Mouse (Mus musculus) lung, adult 18-20 months (tissue): ENCODE measurements around the gene Kif9.

Experiments used
- DNase-seq, 2 experiments: peaks; one replicate each; pipeline ENCODE4 v3.0.0; 2022; ENCODE audit warnings: mixed read lengths in 2 of 2

Gene Kif9

DNA sequence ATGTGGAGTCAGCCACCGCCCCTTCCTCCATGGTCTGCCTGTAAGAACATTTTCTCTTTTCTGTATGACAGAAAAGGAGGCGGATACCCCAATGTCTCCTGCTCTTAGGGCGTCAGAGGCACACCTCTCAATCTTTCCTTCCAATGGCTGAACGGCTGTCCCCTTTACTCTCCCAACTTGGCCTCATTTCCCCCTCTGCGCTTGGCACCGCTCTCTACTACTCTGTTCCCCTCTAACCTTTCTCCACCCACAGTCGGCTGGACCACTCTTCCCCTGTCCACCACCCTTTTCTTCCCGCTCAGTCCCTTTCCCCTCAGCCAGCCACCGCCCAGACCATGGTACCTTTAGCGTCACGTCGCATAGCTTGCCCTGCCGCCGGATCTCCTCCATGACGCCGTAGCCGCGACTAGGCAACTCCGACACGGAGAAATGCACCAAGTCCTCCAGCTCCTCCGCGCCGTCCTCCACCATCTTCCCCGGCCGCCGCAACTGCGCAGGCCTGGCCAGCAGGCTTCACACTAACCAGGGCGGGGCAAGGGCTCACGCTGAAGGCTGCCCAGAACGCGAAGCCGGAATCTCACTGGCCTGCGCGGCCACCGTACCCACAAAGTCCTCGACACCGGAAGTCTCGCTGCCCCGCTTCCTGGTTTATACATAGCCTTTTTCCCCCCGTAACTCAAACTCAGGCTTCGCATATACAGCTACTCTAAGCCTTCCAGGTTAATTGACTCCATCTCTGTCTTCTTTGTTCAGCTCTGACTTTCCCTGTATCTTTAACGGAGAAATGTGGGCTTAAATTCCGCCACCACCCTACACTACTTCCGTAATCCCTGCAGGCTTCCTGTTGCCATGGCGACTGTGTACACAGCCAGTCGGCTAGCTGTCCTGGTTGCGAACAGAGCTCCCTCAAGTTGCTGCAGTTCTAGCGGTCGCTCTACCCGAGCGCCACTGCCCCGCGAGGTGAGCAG, at the start of gene Kif9, which contains the start of gene Klhl18:
Gene Kif9 (plus strand): TSS at position 835 of the 968 bp plus-strand sequence.
Gene Klhl18 (minus strand): TSS at position 571 of the 968 bp plus-strand sequence.
- peak; percentile 98 for DNase-seq

DNA sequence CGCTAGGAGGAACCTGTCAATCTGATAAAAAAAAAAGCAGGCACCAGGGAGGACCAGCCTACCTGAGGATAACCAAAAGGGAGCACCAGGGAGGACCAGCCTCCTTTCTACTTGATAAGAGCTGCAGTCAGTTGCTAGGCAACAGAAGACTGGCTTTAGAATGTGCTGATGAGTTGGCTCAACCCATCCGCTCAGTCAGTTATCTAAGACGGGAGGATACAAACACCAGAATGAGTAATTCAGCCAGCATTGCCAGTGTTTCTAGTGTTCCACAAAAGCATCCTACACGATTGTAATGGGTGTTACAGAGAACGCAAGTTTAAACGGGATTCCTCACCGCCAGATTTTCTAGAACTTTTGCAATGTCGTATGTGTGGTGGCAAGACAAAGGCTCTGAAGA, 45.5 kb upstream of the Kif9 start:
- DNase-seq = no peak

DNA sequence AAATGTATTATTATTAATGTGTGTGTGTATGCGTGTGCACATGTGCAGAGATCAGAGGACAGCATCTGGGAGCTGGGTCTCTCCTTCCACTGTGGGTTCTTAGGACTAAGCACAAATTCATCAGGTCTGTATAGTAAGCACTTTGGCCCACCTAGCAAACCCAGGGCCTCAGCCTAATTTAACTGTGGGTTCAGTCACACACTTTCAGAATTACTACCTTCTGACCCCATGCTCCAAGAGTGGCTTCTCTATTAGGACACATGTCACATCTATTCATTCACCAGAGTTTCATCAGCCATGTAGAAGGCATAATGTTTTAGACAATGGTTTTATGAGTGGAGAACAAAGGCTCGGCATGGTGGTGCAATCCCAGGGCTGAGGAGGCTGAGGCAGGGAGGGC, 43.7 kb upstream of the Kif9 start:
- no peak for DNase-seq

DNA sequence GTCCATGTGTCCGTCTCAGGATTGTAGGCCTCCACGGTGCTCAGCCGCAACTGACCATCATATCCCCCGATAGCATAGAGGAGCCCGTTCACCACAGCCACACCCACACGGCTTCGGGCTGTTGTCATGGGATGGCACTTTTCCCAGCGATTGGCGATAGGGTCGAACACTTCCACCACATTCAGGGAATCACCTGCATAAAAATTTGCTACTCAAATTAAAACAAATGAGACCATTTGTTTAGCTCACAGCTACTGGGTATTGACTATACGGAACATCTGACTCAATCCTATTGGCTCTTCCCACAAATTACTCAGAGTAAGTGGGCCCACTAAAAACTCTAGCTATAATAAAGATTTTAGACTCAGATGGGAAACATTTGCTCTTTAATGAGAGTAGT, 40.7 kb upstream of the Kif9 start:
- DNase-seq = no peak

DNA sequence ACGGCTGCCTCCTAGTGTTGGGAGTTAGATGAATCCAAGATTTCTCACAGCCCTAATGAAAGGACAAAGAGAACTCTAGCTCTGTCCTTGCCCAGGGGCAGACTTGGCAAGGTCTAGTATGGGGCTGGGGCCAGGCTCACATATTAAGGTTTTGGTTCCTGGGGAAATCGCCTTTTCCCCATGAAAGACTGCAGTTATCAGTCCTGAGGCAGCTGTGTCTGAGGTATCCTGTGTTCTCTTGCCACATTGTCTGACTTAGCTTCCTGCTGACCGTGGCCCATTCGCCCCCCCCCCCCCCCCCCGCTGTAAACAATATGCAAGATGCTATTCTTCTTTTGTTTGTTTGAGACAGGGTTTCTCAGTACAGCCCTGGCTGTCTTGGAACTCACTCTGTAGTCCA, 36.7 kb upstream of the Kif9 start:
- DNase-seq = peak in 1 of 2 experiments; percentile 36

DNA sequence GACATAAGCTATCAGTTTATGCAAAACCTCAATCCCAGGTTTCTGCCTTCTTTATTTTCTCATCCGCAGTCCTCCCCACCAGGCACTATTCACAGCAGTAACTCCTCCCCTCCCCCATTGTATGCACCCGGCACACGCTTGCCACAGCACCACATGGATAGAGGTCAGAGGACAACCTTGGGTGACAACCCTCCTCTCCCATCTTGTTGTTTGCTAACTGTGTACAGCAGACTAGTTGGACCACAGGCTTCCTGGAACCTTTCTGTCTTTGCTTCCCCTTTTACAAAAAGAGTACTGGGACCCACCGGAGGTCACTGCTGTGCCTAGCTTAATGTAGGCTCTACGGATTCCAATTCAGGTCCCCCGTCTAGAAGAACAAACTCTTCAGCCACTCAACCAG, 36.2 kb upstream of the Kif9 start:
- DNase-seq = no peak

DNA sequence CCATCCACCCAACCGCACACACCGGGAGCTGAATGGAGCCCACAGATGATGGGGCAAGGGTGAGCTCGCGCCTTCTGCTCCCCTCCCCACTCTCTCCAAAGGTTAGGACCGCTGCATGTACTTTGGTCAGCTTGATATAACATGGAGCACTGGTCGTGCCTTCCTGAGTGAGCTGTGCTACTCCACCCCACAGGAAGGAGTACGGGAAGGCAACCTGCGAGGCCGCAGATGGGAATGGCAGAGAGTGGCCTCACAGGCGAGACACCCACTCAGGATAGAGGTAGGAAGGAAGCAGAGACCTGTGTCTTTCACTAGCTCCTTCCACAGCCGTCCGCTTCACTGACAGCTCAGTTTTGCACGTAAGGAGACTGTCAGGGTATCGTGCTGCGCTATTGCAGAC, 28.4 kb upstream of the Kif9 start:
- no peak for DNase-seq

DNA sequence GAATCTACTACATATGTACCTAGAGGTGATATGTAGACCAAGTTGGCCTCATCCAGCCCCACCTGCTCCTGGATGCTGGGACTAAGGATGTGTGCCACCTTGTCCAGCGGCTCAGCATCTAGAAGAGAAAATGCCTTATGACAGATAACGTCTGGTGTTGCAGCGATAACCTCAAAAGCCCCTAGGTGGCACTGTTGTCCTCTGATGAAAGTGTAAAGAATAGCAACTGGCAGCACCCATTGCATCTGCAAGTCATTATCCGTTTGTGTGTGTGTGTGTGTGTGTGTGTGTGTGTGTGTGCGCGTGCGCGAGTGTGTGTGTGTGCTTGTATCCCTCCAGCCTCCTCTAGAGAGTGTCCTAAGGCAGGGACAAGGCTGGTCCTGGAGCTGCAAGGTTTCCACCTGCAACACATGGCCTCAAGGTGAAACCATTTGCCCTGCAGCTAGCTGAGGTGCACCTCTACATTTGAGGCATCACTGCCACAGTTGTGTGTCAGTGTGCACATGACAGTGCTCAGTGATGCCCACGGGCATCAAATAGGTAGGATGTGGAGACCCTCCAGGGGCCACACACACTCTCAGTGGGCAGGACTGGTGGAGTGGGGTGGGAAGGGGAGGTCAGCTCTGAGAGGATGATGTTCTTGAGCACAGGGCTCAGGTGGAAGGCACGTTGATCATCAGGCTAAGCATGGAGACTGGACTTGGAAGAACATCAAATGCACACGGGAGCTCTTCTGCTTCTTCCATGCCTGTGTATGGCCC, 27.7 kb upstream of the Kif9 start:
- peak; percentile 64 to 77 for DNase-seq

DNA sequence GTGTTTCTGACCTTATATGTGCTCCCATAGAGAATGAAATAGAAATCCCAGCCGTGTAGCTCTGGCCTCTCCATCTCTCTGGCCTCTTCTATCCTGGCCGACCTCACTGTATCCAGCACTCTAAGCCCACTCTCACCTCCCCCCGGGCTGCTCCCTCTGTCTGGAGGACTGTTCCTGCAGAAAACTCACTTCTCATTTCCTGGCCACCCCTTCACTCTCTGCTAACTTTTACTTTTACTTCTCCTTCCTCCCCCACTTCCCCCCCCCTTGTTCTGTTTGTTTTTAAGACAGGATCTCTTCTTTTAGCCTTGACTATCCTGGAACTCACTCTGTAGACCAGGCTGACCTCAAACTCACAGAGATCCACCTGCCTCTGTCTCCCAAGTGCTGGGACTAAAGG, 24.2 kb upstream of the Kif9 start:
- no peak for DNase-seq

DNA sequence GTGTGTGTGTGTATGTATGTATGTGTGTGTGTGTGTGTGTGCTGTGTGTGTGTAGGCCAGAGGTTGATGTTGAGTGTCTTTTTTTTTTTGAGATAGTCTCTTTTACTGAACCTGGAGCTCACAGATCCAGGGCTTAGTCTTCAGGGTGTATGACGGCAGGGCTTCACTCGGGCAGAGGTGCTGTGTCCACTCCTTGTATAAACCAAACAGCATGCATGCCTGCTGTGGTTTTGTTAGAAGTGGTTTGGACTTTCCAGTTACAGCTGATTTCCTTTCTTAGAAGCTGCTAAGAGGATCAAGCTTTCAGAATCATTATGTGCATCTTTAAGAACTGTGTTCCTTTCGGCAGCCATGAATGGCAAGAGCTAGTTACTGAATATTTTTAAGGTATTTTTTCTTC, 18.8 kb upstream of the Kif9 start:
- no peak for DNase-seq

DNA sequence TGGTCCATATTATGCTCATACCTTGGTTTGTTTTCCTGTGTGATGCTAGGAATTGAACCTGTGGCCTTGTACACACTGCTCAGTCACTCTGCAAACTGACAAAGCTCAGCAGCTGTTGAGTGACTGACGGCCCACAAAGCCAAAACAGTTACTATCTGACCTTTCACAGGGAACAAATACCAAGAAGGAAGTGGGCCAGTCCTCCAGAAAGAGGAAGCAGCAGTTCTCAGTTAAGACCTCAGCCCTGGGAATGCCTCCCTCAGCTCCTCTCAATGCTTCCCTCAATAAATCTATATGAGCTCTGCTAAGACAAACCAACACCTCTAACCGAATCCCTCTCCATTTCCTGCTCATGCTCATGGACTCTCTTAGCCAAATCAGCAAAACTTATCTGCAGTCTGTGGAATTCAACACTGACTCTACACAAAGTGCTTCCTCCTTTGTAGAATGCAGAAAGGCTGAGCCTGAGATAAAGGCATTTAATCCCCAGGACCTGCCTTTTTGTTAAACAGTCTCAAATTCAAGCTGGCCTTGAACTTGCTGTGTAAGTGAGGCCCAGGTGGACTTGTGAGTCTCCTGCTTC, 17.5 kb upstream of the Kif9 start:
- DNase-seq = peak; percentile 28 to 30

DNA sequence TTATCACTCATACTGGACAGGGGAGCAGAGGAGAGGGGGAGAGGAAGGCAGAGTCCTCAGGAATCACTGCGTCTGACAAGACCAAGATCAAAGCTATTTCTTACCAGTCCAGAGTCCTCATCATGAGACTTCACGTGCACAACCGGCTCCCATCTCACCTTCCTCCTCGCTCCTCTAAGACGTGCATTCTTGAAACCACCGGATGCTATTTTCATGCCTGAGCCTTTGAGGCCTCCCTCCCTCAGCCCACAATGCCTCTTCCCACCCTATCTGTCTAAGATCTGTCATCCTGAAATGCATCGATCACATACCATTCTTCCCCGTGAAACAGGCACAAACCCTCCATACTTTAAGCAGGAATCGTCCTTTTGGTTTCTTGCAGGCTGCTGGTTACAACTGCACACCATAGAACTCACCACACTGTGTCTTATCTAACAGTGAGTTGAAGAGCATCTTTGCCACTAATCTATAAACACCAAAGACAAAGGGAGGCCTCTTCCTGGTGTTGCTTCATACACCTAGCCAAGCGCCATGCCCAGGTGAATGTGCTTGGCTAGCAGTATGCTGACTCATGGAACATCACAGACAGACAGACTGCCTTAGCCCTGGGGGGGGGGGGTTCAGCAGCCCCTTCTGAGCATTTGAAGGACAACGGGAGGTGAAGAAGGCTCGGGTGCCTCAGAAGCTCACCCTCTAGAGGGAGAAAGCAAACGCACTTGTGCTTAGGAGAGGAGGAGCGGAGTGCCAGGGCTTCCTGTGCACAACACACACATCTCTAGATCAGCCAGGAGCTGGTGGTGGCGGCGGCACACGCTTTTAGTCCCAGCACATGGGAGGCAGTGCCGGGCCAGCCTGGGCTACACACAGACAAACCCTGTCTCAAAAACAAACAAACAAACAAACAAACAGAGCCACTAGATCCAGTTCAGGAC, 15.6 kb upstream of the Kif9 start:
- no peak for DNase-seq

DNA sequence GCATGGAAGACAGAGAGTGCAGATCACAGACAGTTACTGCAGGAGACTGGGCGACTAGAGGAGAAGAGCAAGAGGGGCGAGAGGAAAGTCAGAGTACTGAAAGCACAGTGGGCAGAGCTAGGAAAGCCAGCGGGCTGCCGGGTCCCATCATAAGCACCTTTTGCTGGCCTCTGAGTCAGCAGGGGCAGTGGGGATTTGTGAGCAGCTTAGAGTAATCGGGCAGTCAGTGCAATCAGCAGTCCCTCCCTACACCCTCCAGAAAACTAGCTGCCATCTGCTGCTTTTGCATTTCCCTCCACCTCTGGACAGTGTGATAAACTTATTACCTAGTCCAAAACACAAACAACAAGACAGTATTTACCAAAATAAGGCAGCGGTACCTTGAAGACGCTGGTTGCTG, 14.4 kb upstream of the Kif9 start:
- DNase-seq = no peak

DNA sequence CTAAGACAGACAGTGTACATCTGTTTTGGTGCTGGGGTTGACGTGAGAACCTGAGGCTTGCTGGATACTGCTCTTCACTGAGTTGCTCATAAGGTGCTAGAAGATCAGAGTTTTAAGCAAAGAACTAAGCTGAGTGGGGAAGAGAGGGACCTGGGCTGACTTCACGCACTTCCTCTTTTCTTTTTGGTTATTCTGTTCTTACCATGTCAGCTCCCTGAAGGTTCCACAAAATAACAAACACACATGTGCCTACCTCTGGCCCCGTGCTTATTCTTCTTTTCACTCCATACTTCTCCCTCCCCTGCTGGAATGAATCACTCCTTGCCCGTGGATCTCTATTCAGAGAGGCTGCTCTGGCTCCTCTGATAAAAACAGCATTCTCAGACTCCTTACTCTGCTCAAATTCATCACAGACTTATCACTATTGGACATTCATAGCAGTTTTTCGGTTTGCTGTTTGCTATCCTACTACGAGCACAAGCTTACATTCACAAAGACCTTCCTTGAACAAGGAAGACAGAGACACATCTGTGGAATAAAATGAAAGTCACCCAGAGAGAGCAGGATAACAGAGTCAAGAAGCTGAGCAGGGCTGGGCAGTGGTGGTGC, 12.7 kb upstream of the Kif9 start:
- no peak for DNase-seq

DNA sequence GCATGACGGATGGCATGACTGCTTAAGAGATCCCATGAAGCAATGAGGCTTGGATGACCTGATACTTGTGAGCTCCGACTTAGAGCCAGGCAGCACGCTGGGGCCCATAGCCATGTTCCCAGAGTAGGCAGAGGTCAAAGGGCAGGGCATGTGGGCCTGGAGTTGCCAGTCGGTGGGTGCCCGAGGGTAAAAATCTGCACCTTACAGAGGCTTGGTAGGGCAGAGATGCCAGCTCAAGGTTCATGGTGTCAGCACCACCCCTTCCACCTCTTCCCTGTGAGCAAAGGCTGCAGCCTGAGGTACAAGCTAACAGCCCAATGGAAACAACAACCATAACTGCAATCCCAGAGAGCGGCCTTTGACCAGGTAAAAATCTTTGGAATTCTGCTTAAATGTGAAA, 11.4 kb upstream of the Kif9 start:
- no peak for DNase-seq

DNA sequence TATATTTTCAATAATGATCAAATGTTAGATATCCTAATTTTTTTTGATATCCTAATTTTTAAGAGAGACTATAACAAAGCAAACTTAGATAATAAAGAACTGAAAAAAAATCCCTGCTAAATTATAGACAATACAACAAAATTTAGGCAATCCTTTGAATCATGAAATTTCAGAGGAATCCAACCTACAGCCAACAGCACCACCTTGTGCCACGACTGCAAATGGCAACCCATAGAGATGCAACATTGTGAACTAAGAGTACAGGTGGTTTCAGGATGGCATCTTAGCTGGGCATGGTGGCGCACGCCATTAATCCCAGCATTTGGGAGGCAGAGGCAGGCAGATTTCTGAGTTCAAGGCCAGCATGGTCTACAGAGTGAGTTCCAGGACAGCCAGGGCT, 10.6 kb upstream of the Kif9 start:
- DNase-seq = peak in 1 of 2 experiments; percentile 22

DNA sequence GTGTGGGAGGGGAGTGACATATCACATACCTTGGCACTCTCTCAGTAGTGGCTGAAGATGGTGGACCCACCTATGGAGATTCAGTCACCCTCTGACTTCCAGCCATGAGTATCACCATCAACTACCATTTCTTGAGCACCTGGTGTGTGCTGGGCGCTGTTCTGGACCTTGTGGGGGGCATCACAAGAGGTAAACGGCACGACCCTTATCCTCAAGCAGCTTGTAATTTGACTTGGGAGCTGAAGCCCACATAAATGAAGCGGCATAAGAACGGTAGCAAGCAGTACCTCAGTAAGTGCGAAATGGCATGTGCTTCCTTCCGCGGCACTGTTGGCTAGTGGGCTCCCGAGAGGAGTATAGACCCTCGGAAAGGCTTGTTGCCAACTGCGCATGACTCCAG, 1.2 kb downstream of the Kif9 start:
- DNase-seq = no peak

DNA sequence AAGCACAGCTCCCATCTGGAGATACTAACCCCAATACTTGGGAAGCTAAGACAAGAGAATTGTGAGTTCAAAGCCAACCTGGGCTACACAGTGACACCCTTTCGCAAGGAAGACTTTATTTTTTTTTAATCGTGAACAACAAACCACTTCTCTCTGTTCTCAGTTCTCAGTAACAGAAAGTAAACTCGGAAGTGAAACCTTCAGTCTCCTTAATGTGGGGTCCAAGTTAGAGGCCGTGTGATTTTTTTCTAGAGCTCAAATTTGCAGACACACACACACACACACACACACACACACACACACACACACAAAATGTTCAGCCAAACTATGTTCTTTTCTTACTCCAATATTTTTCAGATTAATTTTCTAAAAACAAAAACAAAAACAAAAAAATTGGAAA, 1.9 kb downstream of the Kif9 start:
- no peak for DNase-seq

DNA sequence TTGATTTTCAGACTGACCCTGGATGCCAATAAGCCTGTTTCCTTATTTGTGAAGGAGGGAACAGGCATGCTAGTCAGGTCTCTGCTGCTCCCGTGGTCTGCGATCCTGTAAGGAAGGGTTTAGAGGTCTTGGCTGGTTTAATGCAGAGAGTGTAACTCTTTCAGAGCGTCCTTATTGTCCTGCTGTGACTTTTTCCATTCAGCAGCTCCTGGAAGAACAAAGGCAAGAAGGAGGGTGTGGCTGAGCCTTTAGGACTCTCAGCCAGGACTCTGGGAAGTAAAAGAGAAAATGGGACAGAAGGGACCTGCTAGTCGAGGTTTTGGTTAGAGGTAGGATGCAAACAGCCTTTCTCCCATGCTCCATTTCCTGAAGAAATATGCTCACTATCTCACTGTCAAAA, 12.1 kb downstream of the Kif9 start:
- DNase-seq = no peak

DNA sequence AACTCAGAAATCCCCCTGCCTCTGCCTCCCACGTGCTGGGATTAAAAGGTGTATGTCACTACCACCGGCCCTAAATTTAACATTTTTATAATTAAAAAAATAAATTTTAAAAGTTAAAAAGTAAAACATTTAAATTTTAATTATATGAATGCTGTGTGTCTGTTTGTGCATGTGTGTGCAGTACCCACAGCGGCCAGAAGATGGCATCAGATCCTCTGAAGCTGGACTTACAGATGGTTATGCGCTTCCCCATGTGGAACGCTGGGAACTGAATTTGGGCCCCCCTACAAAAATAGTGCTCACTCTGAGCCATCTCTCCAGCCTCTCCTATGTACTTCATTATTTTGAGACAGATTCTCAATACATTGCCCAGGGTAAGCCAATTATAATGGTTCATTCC, 14.2 kb downstream of the Kif9 start:
- no peak for DNase-seq

DNA sequence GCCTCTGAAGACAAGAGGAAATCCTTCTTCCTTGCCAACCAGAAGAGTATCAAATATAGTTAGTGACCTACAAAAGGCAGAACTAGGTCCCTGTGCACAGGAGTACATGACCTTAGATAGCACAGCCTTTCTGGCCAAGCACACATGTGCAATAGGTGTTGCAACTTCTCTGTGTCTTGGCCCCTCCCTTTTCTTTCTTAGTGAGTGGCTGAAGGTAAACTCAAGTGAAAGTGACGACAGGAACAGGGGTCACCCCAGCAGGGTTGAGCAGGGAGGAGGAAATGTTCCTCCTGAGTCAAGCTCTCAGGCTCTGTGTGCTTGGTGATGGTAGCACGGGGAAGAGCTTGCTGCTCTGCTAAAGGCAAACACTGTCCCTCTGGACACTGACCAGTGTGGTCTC, 49.0 kb downstream of the Kif9 start:
- DNase-seq = peak; percentile 61 to 80
